Mouse (Mus musculus) layer of hippocampus, postnatal 14 days (tissue): ENCODE results near the gene Sirt6. TPM values are rescaled to one million over a fixed set of nuclear protein-coding genes. Genes with fewer than 3 reads are reported as not detected.
"Not testable (repeated sequence)": the region's sequence is repeated elsewhere in the genome, so short reads cannot be mapped to it uniquely, and the experiment has no call there.

ENCODE experiments used
- DNase-seq, 2 experiments: peaks; one replicate each; pipeline ENCODE4 v3.0.0; 2021 to 2022; ENCODE audit warnings: low spot score in 2 of 2, mixed read lengths in 1 of 2
- long read RNA-seq, 2 experiments: library from polyadenylated mRNA; stranded (forward); transcript quantifications; one replicate each; pipeline ENCODE4 v2.0.0; 2021
- total RNA-seq, 2 experiments: library from RNA; stranded (reverse); gene quantifications; 2 replicates each; pipeline ENCODE4 v1.2.3; 2021

The Sirt6 gene
- 10 to 100 TPM; 27.8 to 30.3 TPM for total RNA-seq
- long read RNA-seq, experiment 1, transcript Sirt6-201 (8 exons, 1,891 nt) = major isoform, 7 of 11 reads
- long read RNA-seq, experiment 1, partial matches to known transcripts = 1 of 11 reads
- long read RNA-seq, experiment 1, other reads (novel, unspliced or antisense) = 3 of 11 reads
- long read RNA-seq, experiment 2, transcript Sirt6-201 (8 exons, 1,891 nt) = major isoform, 7 of 15 reads
- long read RNA-seq, experiment 2, partial matches to known transcripts = 1 of 15 reads
- long read RNA-seq, experiment 2, other reads (novel, unspliced or antisense) = 7 of 15 reads

- peak; percentile 92 to 95 for DNase-seq
Measured at GRCm38 (mm10) chr10:81626994-81627835, at the start of gene Sirt6. Sirt6 (minus strand) TSS chr10:81627797.

- no peak for DNase-seq
Measured at GRCm38 (mm10) chr10:81656174-81656573, 28.6 kb upstream of the Sirt6 start.

- DNase-seq = no peak
Measured at GRCm38 (mm10) chr10:81655178-81655577, 27.6 kb upstream of the Sirt6 start.

GRCm38 (mm10) chr10:81648803-81649775 is 21.5 kb upstream of the Sirt6 start, which contains the start of gene Gm10778:
Gm10778 (plus strand) TSS chr10:81649059.
- peak; percentile 84 to 90 for DNase-seq

GRCm38 (mm10) chr10:81646015-81646555 is 18.5 kb upstream of the Sirt6 start:
- DNase-seq = no peak

GRCm38 (mm10) chr10:81645391-81645790 is 17.8 kb upstream of the Sirt6 start:
- DNase-seq = no peak

GRCm38 (mm10) chr10:81644716-81645115 is 17.1 kb upstream of the Sirt6 start:
- DNase-seq = no peak

- no peak for DNase-seq
Measured at GRCm38 (mm10) chr10:81644162-81644561, 16.6 kb upstream of the Sirt6 start.

GRCm38 (mm10) chr10:81643449-81644055 is 16.0 kb upstream of the Sirt6 start:
- peak; percentile 95 to 96 for DNase-seq

DNA sequence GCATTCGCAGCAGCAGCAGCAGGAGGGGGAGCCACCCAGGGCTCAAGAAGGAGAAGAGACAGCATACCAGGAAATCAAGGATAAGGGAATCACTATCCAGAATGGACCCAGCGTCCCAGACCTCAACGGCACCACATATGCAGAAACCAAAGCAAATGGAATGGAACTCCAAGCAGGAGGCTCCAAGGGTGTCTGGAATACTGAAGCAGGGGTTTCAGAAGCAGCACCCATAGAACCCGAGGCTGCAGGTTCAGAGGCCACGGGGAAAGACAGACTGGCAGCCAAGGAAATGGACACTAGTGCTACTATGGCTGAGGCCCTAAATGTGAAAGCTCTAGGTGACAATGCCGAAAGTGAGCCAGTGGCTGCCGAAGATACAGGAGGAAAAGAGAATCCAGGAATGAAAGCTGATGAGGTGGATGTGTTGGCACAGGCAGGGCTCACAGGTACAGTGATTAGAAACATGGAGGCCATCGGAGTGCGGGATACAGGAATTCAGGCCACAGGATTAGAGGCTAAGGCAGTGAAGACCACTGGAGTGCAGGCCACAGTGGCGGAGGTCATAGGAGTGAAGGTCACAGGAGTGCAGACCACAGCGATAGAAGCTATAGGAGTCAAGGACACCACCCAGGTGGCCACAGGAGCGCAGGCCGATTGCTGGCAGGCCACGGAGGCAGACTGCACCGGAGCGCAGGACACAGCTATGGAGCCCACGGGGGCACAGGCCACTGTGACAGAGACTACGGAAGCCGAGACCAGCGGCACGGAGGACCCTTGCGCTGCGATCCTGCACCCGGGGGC is 15.3 kb upstream of the Sirt6 start:
- DNase-seq = no peak

DNA sequence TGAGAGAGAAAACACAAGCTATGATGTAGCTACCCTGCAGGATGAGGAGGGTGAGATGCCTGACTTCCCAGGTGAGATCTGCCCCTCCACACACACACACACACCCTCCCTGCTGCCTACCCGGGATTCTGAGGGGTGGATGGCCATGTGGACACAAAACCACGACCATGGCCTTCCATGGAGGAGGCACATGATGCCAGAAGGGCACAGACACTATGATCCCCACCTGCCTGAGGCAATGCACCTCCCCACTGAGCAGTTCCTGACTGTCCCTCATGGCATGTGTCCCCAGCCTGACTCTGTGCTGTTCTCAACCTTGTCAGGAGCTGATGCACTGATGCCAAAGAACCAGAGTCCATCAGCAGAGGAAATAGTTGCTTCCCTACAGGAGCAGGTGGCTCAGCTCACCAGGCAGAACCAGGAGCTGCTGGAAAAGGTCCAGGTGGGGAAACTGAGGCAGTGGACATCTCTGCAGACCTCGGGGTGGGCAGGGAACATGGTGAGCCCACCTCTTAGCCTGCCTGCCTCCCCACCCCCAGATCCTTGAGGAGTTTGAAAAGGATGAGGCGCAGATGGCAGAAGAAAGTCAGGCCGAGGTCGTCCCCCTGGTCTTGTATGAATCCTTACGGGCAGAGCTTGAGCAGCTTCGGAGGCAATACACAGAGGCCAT is 14.5 kb upstream of the Sirt6 start:
- no peak for DNase-seq

GRCm38 (mm10) chr10:81641566-81641965 is 14.0 kb upstream of the Sirt6 start:
- no peak for DNase-seq

DNA sequence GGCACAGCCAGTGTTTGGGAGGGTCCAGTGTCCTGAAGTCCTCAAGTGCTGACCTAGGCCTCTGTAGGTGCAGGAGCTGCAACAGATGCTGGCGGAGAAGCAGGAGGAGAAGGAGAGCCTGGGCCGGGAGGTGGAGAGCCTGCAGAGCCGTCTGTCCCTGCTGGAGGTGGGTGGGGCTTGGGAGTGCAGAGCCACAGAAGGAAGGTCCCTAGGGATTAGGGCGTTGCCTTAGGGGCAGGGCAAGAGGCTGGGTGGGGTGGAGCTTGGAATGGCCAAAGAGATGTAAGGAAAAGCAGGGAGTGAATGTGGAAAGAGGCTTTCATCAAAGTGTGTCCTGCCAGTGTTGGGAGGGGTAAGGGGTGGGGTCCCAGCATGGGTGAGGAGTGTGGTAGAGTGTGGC is 13.2 kb upstream of the Sirt6 start:
- DNase-seq = not testable (repeated sequence)

DNA sequence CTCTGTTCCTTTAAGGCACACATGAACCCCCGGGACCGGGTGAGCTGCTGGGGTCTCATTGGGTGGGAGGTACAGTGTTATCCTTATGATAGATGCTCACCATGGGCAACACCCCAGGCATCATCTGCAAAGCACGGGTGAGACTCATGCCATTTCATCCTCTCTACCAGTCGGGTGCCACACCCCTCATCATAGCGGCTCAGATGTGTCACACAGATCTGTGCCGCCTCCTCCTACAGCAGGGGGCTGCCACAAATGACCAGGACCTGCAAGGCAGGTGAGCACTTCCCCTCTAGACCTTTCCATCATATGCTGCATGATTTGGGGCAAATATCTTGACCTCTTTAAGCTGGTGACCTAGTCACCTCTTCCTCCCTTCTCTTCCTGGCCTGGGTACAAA is 10.5 kb upstream of the Sirt6 start:
- DNase-seq = no peak

- no peak for DNase-seq
Measured at GRCm38 (mm10) chr10:81636338-81636737, 8.7 kb upstream of the Sirt6 start.

DNA sequence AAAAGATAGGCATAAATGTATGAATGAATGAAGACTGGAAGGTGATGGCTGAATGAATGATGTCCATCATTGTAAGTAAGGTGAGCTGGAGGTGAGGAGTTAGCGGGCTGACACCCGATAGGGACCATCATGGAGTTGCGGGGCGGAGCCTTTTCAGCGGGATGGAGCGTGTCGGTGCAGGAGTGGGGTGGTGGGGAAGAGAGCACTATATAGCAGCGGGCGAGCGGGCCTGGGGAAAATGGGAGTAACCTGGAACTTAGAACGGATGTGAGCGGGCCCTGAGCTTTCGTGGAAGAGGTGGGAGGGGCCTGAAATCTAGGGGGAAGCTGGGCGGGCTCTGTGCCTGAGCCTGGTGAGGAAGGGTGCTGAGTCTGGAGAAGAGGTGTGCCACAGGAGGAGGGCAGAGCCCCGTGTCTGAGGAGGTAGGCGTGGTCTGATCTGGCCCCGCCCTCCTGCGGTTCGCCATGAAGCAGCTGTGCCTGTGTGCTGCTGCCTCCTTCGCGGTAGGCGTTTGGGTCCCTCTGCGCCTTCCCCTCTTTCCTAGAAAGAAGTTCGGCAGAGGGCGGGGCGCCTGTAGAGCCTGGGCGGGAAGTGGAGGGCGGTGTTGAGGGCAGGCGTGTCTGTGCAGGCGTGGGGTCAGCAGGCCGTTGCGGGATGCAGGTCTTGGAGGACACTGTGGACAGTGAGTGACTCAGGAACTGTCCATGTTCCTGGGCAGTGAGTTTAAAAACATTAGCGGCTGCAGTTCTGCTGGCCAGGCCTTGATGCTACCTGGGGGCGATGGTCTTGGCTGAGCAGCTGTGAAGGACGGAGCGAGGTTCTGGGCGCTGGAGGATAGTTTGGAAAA is 5.9 kb upstream of the Sirt6 start:
- peak; percentile 69 to 75 for DNase-seq

DNA sequence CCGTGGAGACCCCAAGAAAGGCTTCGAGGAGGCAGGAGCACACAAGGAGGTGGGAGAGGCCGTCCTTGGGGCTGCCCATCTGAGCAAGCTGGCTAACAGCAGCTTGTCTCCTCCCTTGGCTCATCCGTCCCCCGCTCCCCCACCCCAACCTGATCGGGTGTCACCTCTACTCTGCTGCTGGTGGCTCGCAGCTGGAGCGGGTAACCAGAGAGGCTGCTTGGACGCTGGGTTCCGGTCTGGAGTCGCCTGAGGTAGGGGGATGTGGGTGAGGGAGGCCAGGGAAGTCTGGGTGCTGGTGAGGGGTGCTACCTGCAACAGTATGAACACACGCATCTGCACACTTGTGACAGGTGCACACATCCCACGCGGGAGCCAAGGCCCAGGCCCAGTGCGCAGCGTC is 793 bp upstream of the Sirt6 start, which contains the start of gene Ankrd24:
Ankrd24 (plus strand) TSS at position 151 of the 400 bp plus-strand sequence.
- DNase-seq = no peak

GRCm38 (mm10) chr10:81627836-81628220 is 231 bp upstream of the Sirt6 start:
- no peak for DNase-seq
